41 mouse cellular contexts compared by ENCODE assay signal in genomic region chr6:136347631-136348030, GRCm38 (mm10). TPM values are rescaled to one million over a fixed set of nuclear protein-coding genes. Genes with fewer than 3 reads are reported as not detected.
"Had no signal": no experiment of that assay in that cellular context is flagged by ENCODE, and none has a peak within 500 bp of the region (broad histone marks: within the 10 kb centered on the region; RNA-seq: fewer than 3 reads in every experiment).

No protein-coding gene starts in this region.

- H3K9ac ChIP-seq: forebrain, postnatal 0 days; heart, embryonic 13.5 days; heart, embryonic 15.5 days; hindbrain, embryonic 13.5 days; hindbrain, embryonic 15.5 days; limb, embryonic 13.5 days; limb, embryonic 15.5 days; liver, embryonic 12.5 days; liver, embryonic 14.5 days had no signal

- H3K4me3 ChIP-seq: heart, embryonic 13.5 days; heart, embryonic 15.5 days; hindbrain, embryonic 13.5 days; hindbrain, embryonic 15.5 days; limb, embryonic 13.5 days; limb, embryonic 15.5 days; liver, embryonic 12.5 days had no signal

- H3K36me3 ChIP-seq: heart, embryonic 13.5 days; heart, embryonic 15.5 days; hindbrain, embryonic 13.5 days; hindbrain, embryonic 15.5 days; limb, embryonic 13.5 days; limb, embryonic 15.5 days; liver, embryonic 12.5 days had no signal

- H3K4me2 ChIP-seq: heart, embryonic 13.5 days; heart, embryonic 15.5 days; hindbrain, embryonic 13.5 days; hindbrain, embryonic 15.5 days; limb, embryonic 13.5 days; limb, embryonic 15.5 days; liver, embryonic 12.5 days had no signal

- H3K9me3 ChIP-seq: heart, embryonic 13.5 days; heart, embryonic 15.5 days; hindbrain, embryonic 13.5 days; hindbrain, embryonic 15.5 days; limb, embryonic 13.5 days; limb, embryonic 15.5 days; liver, embryonic 12.5 days had no signal

- H3K4me1 ChIP-seq: heart, embryonic 13.5 days; heart, embryonic 15.5 days; hindbrain, embryonic 13.5 days; hindbrain, embryonic 15.5 days; limb, embryonic 13.5 days; limb, embryonic 15.5 days; liver, embryonic 12.5 days had no signal

- ATAC-seq: forebrain, postnatal 0 days; hindbrain, postnatal 0 days; intestine, embryonic 16.5 days; liver, embryonic 12.5 days had no signal

- DNase-seq: forebrain, postnatal 0 days; gastrocnemius, postnatal 14 days; gastrocnemius, postnatal 36 days; heart, adult 18-20 months; heart, postnatal 14 days; heart, postnatal 36 days; kidney, adult 11 months; kidney, adult 8-10 months; kidney, postnatal 10 days; kidney, postnatal 36 days; layer of hippocampus, adult 9-11 months; layer of hippocampus, postnatal 36 days; left cerebral cortex, postnatal 4 days had no signal

- H3K27me3 ChIP-seq: heart, embryonic 13.5 days; heart, embryonic 15.5 days; hindbrain, embryonic 13.5 days; hindbrain, embryonic 15.5 days; limb, embryonic 13.5 days; liver, embryonic 12.5 days had no signal

- H3K27ac ChIP-seq: heart, embryonic 13.5 days; heart, embryonic 15.5 days; hindbrain, embryonic 13.5 days; hindbrain, embryonic 15.5 days; hindbrain, postnatal 0 days; limb, embryonic 13.5 days; limb, embryonic 15.5 days; liver, embryonic 12.5 days; liver, embryonic 14.5 days had no signal

RNA-seq across cellular contexts. Expression of gene Gm8994, which starts 20.3 kb away (rescaled TPM):
- total RNA-seq: gastrocnemius, adult 18-20 months; gastrocnemius, adult 8-10 months; gastrocnemius, postnatal 14 days; gastrocnemius, postnatal 36 days; heart, adult 18-20 months; heart, postnatal 14 days; heart, postnatal 36 days; hematopoietic stem cell, adult 5-6 weeks; hindbrain, postnatal 0 days; layer of hippocampus, adult 18-20 months; layer of hippocampus, adult 8-10 months; layer of hippocampus, postnatal 14 days; layer of hippocampus, postnatal 36 days; left cerebral cortex, adult 18-20 months; left cerebral cortex, adult 8-10 months; left cerebral cortex, postnatal 10 days; left cerebral cortex, postnatal 25 days; left cerebral cortex, postnatal 4 days; liver, adult 2 months had no signal
- polyA plus RNA-seq: forebrain, postnatal 0 days; gonadal fat pad, adult 2 months; heart, embryonic 13.5 days; heart, embryonic 15.5 days; heart, postnatal 0 days; hindbrain, embryonic 11.5 days; hindbrain, embryonic 13.5 days; hindbrain, embryonic 15.5 days; hindbrain, postnatal 0 days; intestine, embryonic 14.5 days; intestine, embryonic 16.5 days; kidney, embryonic 16.5 days; large intestine, adult 2 months; limb, embryonic 11.5 days; limb, embryonic 15.5 days; liver, adult 2 months; liver, embryonic 12.5 days had no signal
